Mouse (Mus musculus) heart, embryonic 12.5 days (tissue): Measurements from ENCODE around the gene Osbpl3. TPM values are rescaled to one million over a fixed set of nuclear protein-coding genes. Genes with fewer than 3 reads are reported as not detected.
A peak's percentile ranks its signal among the peaks of the same experiment; 100 is the strongest.

Experiments used
- ATAC-seq: fragments of 200-750 bp; cut with Nextera tagmentation; 2 replicates; pipeline ENCODE4 v1.8.0; 2017; ENCODE audit warnings: moderate TSS enrichment, moderate library complexity; ENCODE audit not compliant: insufficient number of reproducible peaks, low FRiP score
- H3K27ac ChIP-seq: fragments of 300-500 bp; sonication (generic); 2 replicates; pipeline ENCODE4 v1.5.1; 2016; ENCODE audit warnings: mild to moderate bottlenecking, moderate library complexity; ENCODE audit not compliant: poor library complexity, severe bottlenecking
- H3K27me3 ChIP-seq: fragments of 300-500 bp; sonication (generic); replicated peaks from 2 replicates; pipeline ENCODE4 v1.6.1; 2016; ENCODE audit warnings: mild to moderate bottlenecking, moderate library complexity
- H3K36me3 ChIP-seq: fragments of 300-500 bp; sonication (generic); 2 replicates; pipeline ENCODE4 v1.6.1; 2016; ENCODE audit warnings: mild to moderate bottlenecking, moderate library complexity
- H3K4me1 ChIP-seq: fragments of 300-500 bp; sonication (generic); replicated peaks from 2 replicates; pipeline ENCODE4 v1.6.1; 2016; ENCODE audit warnings: mild to moderate bottlenecking
- H3K4me2 ChIP-seq: fragments of 300-500 bp; sonication (generic); 2 replicates; pipeline ENCODE4 v1.6.1; 2016; ENCODE audit warnings: mild to moderate bottlenecking, moderate library complexity
- H3K4me3 ChIP-seq: fragments of 300-500 bp; sonication (generic); 2 replicates; pipeline ENCODE4 v1.5.1; 2016; ENCODE audit warnings: mild to moderate bottlenecking
- H3K9ac ChIP-seq: fragments of 300-500 bp; sonication (generic); 2 replicates; pipeline ENCODE4 v1.6.1; 2016; ENCODE audit warnings: mild to moderate bottlenecking, moderate library complexity
- H3K9me3 ChIP-seq: fragments of 300-500 bp; sonication (generic); replicated peaks from 2 replicates; pipeline ENCODE4 v1.6.1; 2016; ENCODE audit warnings: mild to moderate bottlenecking, moderate library complexity
- WGBS: fragments of 180-500 bp; shearing (Covaris S2); methylation state at CpG from one replicate; pipeline ENCODE4 v1.1.7; 2016; 5-methylcytosine and 5-hydroxymethylcytosine counted together
- polyA plus RNA-seq: library from polyadenylated mRNA; unstranded; fragments of >200 nt; fragmentation: Nextera tagmentation; extraction: Ambion mirVana; gene quantifications from 2 replicates; pipeline ENCODE4 v1.2.1, GENCODE M21; 2016

Gene Osbpl3
- polyA plus RNA-seq, 1 experiment from 2014 or later: 15.5 TPM

DNA sequence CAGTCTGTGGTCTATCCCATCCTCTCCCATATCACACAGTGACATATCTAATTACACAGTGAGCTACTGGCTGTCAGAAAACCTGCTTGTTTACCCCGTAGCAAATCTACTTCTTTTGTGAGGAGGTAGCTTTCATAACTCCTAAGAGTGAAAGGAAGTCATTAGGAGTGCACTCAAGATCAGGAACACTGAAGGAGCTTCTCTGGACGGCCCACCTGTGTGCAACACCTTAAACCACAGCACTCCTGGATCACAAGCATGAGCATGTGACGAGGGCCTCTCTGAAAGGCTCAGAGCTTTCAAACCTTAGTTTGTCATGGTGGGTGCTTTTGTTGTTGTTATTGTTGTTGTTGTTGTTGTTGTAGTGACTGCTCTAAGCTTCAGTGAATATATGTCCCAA is 10.4 kb upstream of the Osbpl3 start:
- H3K9me3 ChIP-seq: no peaks in the 10 kb centered on the region
- H3K27ac ChIP-seq: no peak overlapping the region
- WGBS: 65% methylated on average over 3 of the region's 3 CpGs
- H3K36me3 ChIP-seq: no peaks in the 10 kb centered on the region
- no peak for ATAC-seq
- H3K4me1 ChIP-seq: no peaks in the 10 kb centered on the region
- H3K4me3 ChIP-seq: no peak overlapping the region
- no peaks in the 10 kb centered on the region for H3K27me3 ChIP-seq
- no peak overlapping the region for H3K9ac ChIP-seq
- H3K4me2 ChIP-seq: no peak overlapping the region

DNA sequence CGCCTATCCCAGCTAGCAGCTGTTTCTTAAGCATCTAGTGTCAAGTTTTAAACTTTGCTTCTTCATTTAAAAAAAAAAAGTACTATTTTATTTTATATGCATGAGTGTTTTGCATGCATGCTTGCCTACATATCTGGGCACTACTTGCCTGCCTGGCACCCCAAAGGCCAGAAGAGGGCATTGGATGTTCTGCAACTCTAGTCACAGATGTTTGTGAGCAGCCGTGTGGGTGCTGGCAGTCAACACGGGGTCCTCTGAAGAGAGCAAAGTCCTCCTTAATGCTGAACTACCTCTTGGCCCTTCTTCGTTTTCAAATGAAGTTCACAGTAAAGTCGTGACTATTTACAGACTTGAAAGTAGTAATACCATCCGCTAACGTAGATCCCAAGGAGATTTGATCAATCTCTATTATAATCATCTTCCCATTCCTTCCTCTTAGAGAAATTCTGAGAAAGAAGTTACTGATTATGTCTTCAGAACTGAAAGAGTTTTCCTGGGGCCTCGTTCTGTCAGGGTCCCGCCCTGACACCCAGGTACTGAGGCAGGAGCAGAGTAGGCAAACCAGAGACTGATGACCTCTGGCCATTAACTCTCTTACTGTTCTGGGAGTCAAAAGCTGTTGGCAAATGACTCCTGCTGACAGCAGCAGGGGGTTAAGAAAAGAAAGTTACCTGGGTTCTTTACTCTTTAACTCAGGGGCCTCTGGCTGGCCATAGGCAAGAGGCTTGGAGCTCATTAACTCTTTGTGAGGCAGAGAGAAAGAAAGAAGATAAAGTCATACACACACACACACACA is 8.9 kb upstream of the Osbpl3 start:
- Histone ChIP-seq H3K4me3 (no peak overlapping the region), H3K4me1 (no peaks in the 10 kb centered on the region), H3K9ac (no peak overlapping the region), H3K4me2 (no peak overlapping the region), H3K9me3 (no peaks in the 10 kb centered on the region), H3K36me3 (no peaks in the 10 kb centered on the region), H3K27me3 (no peaks in the 10 kb centered on the region), H3K27ac (no peak overlapping the region)
- 73% methylated on average over 9 of the region's 9 CpGs for WGBS
- no peak for ATAC-seq

DNA sequence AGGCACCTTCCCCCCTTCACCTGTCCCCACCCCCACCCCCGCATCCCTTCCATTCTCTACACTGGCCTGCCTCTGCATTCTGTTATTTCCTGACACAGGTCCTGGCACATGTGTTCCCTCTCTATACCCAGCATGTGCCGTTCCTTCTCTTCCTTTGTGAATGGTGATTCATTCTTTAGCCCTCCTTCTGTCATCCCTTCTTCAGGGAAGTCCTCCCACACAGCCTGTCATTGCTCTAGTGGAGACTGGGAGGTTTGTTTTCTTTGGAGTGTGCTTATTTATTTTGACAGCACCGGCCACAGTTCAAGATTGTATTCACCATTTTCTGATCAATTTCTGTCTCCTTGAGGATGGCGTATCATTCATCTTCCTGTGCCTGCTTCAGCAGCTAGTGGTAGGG is 6.0 kb upstream of the Osbpl3 start:
- H3K36me3 ChIP-seq: no peaks in the 10 kb centered on the region
- no peak overlapping the region for H3K9ac ChIP-seq
- 64% methylated on average over 4 of the region's 4 CpGs for WGBS
- no peak overlapping the region for H3K4me2 ChIP-seq
- no peak for ATAC-seq
- H3K27ac ChIP-seq: no peak overlapping the region
- no peaks in the 10 kb centered on the region for H3K9me3 ChIP-seq
- no peak overlapping the region for H3K4me3 ChIP-seq
- no peaks in the 10 kb centered on the region for H3K4me1 ChIP-seq
- H3K27me3 ChIP-seq: no peaks in the 10 kb centered on the region

DNA sequence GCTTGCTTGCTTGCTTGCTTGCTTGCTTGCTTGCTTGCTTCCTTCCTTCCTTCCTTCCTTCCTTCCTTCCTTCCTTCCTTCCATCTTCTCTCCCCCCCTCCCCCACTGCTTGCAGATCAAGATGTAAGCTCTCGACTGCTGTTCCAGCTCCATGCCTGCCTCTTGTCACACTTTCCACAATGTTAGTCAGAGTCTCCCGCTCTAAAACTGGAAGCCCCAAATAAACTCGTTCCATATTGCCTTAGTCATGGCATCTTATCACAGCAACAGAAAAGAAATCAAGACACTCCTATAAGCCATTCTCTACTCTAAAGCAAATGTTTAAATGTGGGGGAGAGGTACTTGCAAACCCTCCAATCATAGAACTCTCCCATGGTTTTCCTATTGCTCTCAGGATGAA is 5.6 kb upstream of the Osbpl3 start:
- Histone ChIP-seq H3K36me3 (no peaks in the 10 kb centered on the region), H3K9ac (no peak overlapping the region), H3K27me3 (no peaks in the 10 kb centered on the region), H3K9me3 (no peaks in the 10 kb centered on the region), H3K4me3 (no peak overlapping the region), H3K27ac (no peak overlapping the region), H3K4me1 (no peaks in the 10 kb centered on the region; the same call in 1 of the 2 replicates), H3K4me2 (no peak overlapping the region)
- ATAC-seq: no peak
- 52% methylated on average over 3 of the region's 3 CpGs for WGBS

DNA sequence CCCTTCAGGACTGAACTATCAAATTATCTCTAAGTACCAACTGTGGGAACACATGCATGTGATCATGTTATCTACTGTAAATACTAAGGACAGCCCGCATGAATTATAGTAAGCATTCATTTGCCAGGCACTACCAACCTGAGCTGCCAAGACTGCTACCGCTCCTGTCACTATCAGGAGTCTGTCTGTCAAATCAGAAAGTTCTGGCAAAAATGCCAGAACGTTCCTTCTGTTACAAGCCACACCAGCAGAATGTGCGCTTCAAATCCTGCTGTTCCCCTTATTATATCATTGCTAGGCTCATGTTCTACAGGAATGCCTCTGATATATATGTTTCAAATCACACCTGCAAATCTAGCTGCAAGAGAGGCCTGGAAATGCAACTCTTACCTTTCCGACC is 4.6 kb upstream of the Osbpl3 start:
- no peaks in the 10 kb centered on the region; the same call in 1 of the 2 replicates for H3K4me1 ChIP-seq
- no peak overlapping the region for H3K27ac ChIP-seq
- no peak overlapping the region for H3K4me3 ChIP-seq
- 84% methylated on average over 5 of the region's 5 CpGs for WGBS
- H3K27me3 ChIP-seq: no peaks in the 10 kb centered on the region
- no peaks in the 10 kb centered on the region for H3K9me3 ChIP-seq
- no peak overlapping the region for H3K9ac ChIP-seq
- H3K4me2 ChIP-seq: no peak overlapping the region
- no peak for ATAC-seq
- no peaks in the 10 kb centered on the region for H3K36me3 ChIP-seq

DNA sequence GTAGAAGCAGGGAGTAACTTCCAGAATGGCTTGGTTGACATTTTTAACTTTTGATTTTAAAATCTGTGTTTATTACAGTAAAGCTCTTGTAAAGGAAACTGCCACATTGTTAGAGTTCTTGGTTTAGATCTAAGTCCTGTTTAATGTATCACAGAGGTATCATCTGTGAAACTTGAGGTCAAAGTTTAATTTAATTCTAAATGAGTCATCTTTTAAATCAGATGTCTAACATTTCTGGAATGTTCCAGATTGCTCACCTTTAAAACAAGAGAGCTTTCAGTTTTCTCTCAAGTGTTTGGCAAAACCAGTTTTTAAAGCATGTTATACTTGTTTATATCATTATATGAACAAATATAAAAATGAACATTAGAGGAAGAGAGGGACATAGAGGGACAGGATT is 4.2 kb upstream of the Osbpl3 start:
- Histone ChIP-seq H3K9ac (no peak overlapping the region), H3K4me3 (no peak overlapping the region), H3K9me3 (no peaks in the 10 kb centered on the region), H3K27ac (no peak overlapping the region), H3K4me1 (no peaks in the 10 kb centered on the region; the same call in 1 of the 2 replicates), H3K4me2 (no peak overlapping the region), H3K27me3 (no peaks in the 10 kb centered on the region), H3K36me3 (no peaks in the 10 kb centered on the region)
- ATAC-seq: no peak

DNA sequence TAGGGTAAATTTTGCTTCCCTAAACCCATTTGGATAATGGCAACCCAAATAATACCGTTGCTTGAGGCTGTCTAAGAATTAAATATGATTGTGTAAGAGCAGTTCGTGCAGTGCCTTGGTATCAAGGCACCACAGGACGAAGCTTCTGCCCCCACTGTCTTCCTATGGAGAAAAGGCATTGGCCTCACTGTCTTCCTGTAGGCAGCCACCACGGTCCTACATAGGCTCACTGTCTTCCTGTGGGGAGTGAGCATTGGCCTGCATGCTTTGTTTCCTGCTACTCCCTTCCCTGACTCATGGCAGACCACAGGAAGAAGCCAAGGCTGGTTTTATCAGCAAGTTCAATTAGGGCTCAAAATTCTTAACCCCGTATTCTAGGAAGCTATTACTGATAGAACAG is 3.3 kb upstream of the Osbpl3 start:
- ATAC-seq: no peak
- Histone ChIP-seq H3K36me3 (no peaks in the 10 kb centered on the region), H3K9ac (no peak overlapping the region), H3K4me2 (no peak overlapping the region), H3K4me3 (no peak overlapping the region), H3K9me3 (no peaks in the 10 kb centered on the region), H3K27me3 (no peaks in the 10 kb centered on the region), H3K27ac (no peak overlapping the region), H3K4me1 (peaks cover 7% of the 10 kb centered on the region)
- 54% methylated on average over 5 of the region's 5 CpGs for WGBS

DNA sequence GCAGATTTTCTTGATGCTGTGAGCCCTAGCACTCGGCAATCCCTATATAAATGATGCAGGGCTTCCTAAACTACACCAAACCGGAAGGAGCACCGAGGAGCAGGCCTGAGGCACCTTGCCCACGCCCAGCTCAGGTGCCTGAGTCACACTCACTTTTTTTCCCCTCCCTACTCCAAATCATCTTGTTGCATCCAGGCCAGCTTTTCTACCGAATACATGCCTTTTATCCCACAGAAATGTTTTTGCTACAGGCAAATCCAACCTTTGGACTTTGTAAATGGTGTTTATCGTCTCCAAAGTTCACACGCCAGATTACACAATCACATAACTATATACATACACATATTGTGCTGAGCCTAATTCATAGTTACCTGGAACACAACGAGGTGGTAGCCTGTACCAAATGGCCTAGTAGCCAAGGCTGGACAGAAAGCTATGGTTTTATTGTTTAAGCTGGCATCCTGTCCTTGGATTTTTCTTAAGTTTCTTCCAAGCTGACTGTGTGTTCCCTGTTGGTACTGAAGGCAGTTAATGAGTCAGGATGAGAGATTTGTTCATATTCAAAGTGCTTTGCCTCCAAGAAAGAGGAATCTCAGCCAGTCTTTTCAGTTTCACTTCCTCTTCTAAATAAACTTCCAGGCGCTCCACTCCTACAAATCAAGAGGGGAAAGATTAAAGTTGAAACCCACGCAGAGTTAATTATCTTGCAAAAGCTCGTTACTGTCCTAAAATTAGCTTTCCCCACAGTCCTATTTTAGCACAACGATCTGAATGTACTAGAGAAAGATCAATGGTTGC is 1.7 kb upstream of the Osbpl3 start:
- no peak for ATAC-seq
- Histone ChIP-seq H3K36me3 (no peaks in the 10 kb centered on the region), H3K4me1 (peaks cover 13% of the 10 kb centered on the region), H3K27ac (no peak overlapping the region), H3K27me3 (no peaks in the 10 kb centered on the region), H3K4me3 (no peak overlapping the region), H3K9me3 (no peaks in the 10 kb centered on the region), H3K4me2 (no peak overlapping the region), H3K9ac (no peak overlapping the region)
- 73% methylated on average over 12 of the region's 12 CpGs for WGBS

DNA sequence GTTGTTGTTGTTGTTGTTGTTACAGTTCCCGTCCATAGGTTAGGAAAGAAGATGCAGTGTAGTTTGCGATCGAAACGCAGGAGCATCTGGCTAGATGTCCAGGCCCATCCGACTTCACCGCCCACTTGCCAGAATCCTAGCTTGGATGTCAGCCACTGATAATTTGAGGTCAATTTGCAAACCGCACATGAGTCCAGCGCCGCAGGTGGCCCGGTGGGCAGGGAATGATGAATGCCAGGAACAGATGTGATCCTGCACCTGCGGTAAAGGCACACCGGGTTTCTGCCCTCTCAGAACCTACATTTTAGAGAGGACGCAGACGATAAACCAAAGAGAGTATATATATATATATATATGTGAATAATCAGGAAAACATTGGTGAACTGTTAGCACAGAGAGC is 705 bp upstream of the Osbpl3 start:
- H3K4me1 ChIP-seq: peaks cover 13% of the 10 kb centered on the region
- no peaks in the 10 kb centered on the region for H3K9me3 ChIP-seq
- no peaks in the 10 kb centered on the region for H3K27me3 ChIP-seq
- no peak overlapping the region for H3K9ac ChIP-seq
- H3K36me3 ChIP-seq: no peaks in the 10 kb centered on the region
- peak overlapping the region; percentile 88 for H3K4me2 ChIP-seq
- H3K27ac ChIP-seq: no peak overlapping the region
- no peak for ATAC-seq
- 0 out of 2 replicates have a peak overlapping the region, but pooled peaks have one; percentile 55 for H3K4me3 ChIP-seq
- WGBS: 74% methylated on average over 14 of the region's 14 CpGs

DNA sequence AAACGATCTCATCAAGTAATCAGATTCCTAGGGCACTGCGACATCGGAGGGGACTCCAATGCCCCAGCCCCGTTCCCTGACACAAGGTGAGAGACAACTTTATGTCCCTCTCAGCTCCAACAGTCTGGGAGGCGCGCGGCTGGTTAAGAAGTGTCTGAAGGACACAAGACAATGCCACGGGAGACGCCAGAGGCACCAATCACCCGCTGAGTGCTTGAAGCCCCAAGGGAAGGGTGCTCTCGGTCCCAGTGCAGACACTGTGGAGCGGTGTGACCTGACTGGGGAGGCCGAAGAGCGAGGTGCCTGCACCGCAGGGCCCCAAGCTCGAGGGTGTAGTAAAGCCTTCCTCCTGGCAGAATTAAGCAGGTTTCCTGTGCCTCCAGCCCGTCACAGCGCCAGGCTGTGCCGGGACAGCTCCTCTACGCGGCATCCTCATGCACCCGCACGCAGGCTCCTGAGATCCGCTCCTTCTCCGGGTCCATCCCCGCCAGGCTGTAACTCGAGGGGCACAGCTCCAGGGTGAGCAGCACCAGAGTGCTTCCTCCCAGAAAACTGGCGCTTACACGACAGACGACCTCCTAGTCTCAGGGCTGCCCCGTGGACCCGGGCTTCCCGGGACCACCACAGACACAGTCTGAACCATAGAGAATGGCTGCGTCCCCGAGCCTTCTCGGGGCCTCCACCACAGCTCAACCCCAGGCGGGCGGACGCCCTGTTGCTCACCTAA is 736 bp downstream of the Osbpl3 start:
- Histone ChIP-seq H3K36me3 (no peaks in the 10 kb centered on the region), H3K4me3 (peak overlapping the region; percentile 55), H3K27ac (peak overlapping the region; percentile 82), H3K9me3 (no peaks in the 10 kb centered on the region), H3K4me2 (peak overlapping the region; percentile 88), H3K9ac (peak overlapping the region; percentile 76), H3K4me1 (peaks cover 13% of the 10 kb centered on the region), H3K27me3 (no peaks in the 10 kb centered on the region)
- WGBS: under 1% methylated on average over 39 of the region's 39 CpGs
- peak; percentile 58 for ATAC-seq

DNA sequence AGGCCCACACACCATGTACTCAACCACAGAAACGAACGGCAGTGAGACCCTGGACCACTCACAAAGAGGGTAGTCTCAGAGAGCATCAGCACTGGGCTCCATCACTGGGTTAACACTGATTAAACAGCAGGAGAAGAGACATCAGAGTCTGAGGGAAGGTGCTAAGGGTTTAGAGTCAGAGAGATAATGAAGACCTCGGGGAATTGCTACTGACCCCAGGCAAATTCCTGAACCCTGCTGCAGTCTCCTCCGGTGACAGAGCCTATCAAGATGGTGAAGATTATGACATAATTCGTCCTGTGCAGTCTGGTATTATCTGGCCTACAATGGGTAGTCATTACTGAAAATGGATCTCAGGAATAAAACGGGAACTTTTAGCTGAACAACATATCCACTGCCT is 2.4 kb downstream of the Osbpl3 start:
- Histone ChIP-seq H3K4me3 (no peak overlapping the region), H3K9me3 (no peaks in the 10 kb centered on the region), H3K9ac (no peak overlapping the region), H3K27ac (no peak overlapping the region), H3K27me3 (no peaks in the 10 kb centered on the region), H3K4me2 (no peak overlapping the region; the same call in 1 of the 2 replicates), H3K4me1 (peaks cover 13% of the 10 kb centered on the region), H3K36me3 (no peaks in the 10 kb centered on the region)
- no peak for ATAC-seq
- 34% methylated on average over 6 of the region's 6 CpGs for WGBS
